Mouse (Mus musculus): Measurements from ENCODE around the gene Idnk. TPM values are rescaled to one million over a fixed set of nuclear protein-coding genes. Genes with fewer than 3 reads are reported as not detected.

Idnk gene
- total RNA-seq, 2 experiments from 2014 or later = 32.6 to 43.7 TPM

Other genes starting within 250 kb of the Idnk start
- gene Spock1, start 249.3 kb upstream of the Idnk start, total RNA-seq (2014; fragmentation: Nextera tagmentation) = not detected in 2 replicates
- gene Spock1, start 249.3 kb upstream of the Idnk start, total RNA-seq (2017) = not detected in 2 replicates
- gene Klhl3, start 44.1 kb upstream of the Idnk start, total RNA-seq (2014; fragmentation: Nextera tagmentation) = 0.07 TPM in 1 of 2 replicates, not detected in the other
- 0.38 TPM in 1 of 2 replicates, not detected in the other for gene Klhl3, start 44.1 kb upstream of the Idnk start, total RNA-seq (2017)
- 113 and 115 TPM in 2 replicates for gene Hnrnpa0, start 29.1 kb upstream of the Idnk start, total RNA-seq (2014; fragmentation: Nextera tagmentation)
- 88.6 and 91.6 TPM in 2 replicates for gene Hnrnpa0, start 29.1 kb upstream of the Idnk start, total RNA-seq (2017)
- gene Ubqln1, start 58.0 kb downstream of the Idnk start, total RNA-seq (2014; fragmentation: Nextera tagmentation) = 72.5 and 79.4 TPM in 2 replicates
- 76.5 and 87.6 TPM in 2 replicates for gene Ubqln1, start 58.0 kb downstream of the Idnk start, total RNA-seq (2017)
- gene Gkap1, start 118.0 kb downstream of the Idnk start, total RNA-seq (2014; fragmentation: Nextera tagmentation) = 13.4 and 20.4 TPM in 2 replicates
- gene Gkap1, start 118.0 kb downstream of the Idnk start, total RNA-seq (2017) = 27.6 and 33.6 TPM in 2 replicates
- gene Kif27, start 201.5 kb downstream of the Idnk start, total RNA-seq (2014; fragmentation: Nextera tagmentation) = not detected in 2 replicates
- gene Kif27, start 201.5 kb downstream of the Idnk start, total RNA-seq (2017) = 0.50 and 0.75 TPM in 2 replicates
- 30.6 and 33.0 TPM in 2 replicates for gene 2210016F16Rik, start 227.6 kb downstream of the Idnk start, total RNA-seq (2014; fragmentation: Nextera tagmentation)
- 27.4 and 29.2 TPM in 2 replicates for gene 2210016F16Rik, start 227.6 kb downstream of the Idnk start, total RNA-seq (2017)
- gene Rmi1, start 244.6 kb downstream of the Idnk start, total RNA-seq (2014; fragmentation: Nextera tagmentation) = 39.7 and 45.3 TPM in 2 replicates
- gene Rmi1, start 244.6 kb downstream of the Idnk start, total RNA-seq (2017) = 38.2 and 40.3 TPM in 2 replicates
- 881 and 1,123 TPM in 2 replicates for gene Hnrnpk, start 245.7 kb downstream of the Idnk start, total RNA-seq (2014; fragmentation: Nextera tagmentation)
- 2,464 and 2,675 TPM in 2 replicates for gene Hnrnpk, start 245.7 kb downstream of the Idnk start, total RNA-seq (2017)

Measured in megakaryocyte-erythroid progenitor cell, adult 5-6 weeks (primary cell).